Mouse (Mus musculus) midbrain, postnatal 0 days (tissue): ENCODE measurements around the gene Nr4a1. TPM values are rescaled to one million over a fixed set of nuclear protein-coding genes. Genes with fewer than 3 reads are reported as not detected.

Source experiments
- ATAC-seq: fragments of 200-750 bp; cut with Nextera tagmentation; 2 replicates; pipeline ENCODE4 v1.8.0; 2017; ENCODE audit warnings: moderate number of reproducible peaks, mild to moderate bottlenecking, moderate TSS enrichment, moderate library complexity; ENCODE audit not compliant: low FRiP score
- DNase-seq: peaks from one replicate; pipeline ENCODE4 v3.0.0-alpha.2; 2015; ENCODE audit warnings: low spot score
- H3K27ac ChIP-seq: fragments of 300-500 bp; sonication (generic); 2 replicates; pipeline ENCODE4 v1.5.1; 2014; ENCODE audit warnings: low read depth, mild to moderate bottlenecking, low read length, mixed read lengths
- H3K27me3 ChIP-seq: fragments of 300-500 bp; sonication (generic); 2 replicates; pipeline ENCODE4 v1.6.1; 2014; ENCODE audit warnings: low read length, control low read depth, mixed read lengths; ENCODE audit not compliant: insufficient read depth
- H3K36me3 ChIP-seq: fragments of 300-500 bp; sonication (generic); 2 replicates; pipeline ENCODE4 v1.6.1; 2014; ENCODE audit warnings: low read length, control low read depth, mixed read lengths; ENCODE audit not compliant: insufficient read depth
- H3K4me1 ChIP-seq: fragments of 300-500 bp; sonication (generic); 2 replicates; pipeline ENCODE4 v1.6.1; 2014; ENCODE audit warnings: mild to moderate bottlenecking, control low read depth, antibody characterized with exemption, low read length, mixed read lengths; ENCODE audit not compliant: insufficient read depth
- H3K4me2 ChIP-seq: fragments of 300-500 bp; sonication (generic); 2 replicates; pipeline ENCODE4 v1.6.1; 2014; ENCODE audit warnings: low read depth, mild to moderate bottlenecking, low read length, mixed read lengths; ENCODE audit not compliant: poor library complexity, severe bottlenecking
- H3K4me3 ChIP-seq: fragments of 300-500 bp; sonication (generic); 2 replicates; pipeline ENCODE4 v1.5.1; 2014; ENCODE audit warnings: low read depth, mild to moderate bottlenecking, low read length, moderate library complexity
- H3K9ac ChIP-seq: fragments of 300-500 bp; sonication (generic); replicated peaks from 2 replicates; pipeline ENCODE4 v1.6.1; 2014; ENCODE audit warnings: mild to moderate bottlenecking, low read length, moderate library complexity, mixed read lengths; ENCODE audit not compliant: poor library complexity, severe bottlenecking
- H3K9me3 ChIP-seq: fragments of 300-500 bp; sonication (generic); 2 replicates; pipeline ENCODE4 v1.6.1; 2016; ENCODE audit warnings: low read length, control low read depth
- CTCF ChIP-seq: IDR thresholded peaks from 2 replicates; pipeline ENCODE4 v1.5.1; 2016; ENCODE audit warnings: antibody characterized with exemption, mild to moderate bottlenecking
- WGBS: fragments of 180-500 bp; shearing (Covaris S2); extraction: QIAGEN DNeasy Blood & Tissue Kit; methylation state at CpG from one replicate; pipeline ENCODE4 v1.1.7; 2014; 5-methylcytosine and 5-hydroxymethylcytosine counted together
- polyA plus RNA-seq: library from polyadenylated mRNA; unstranded; fragments of >200 nt; fragmentation: Nextera tagmentation; extraction: Ambion mirVana; gene quantifications from 2 replicates; pipeline ENCODE4 v1.2.1, GENCODE M21; 2015
- total RNA-seq: library from RNA; depleted of rRNA; stranded (reverse); fragments of >200 nt; gene quantifications from 2 replicates; pipeline ENCODE4 v1.2.3, GENCODE M21; 2014

Gene Nr4a1
- total and polyA plus RNA-seq, 2 experiments from 2014 or later: 6.9 to 7.7 TPM

DNA sequence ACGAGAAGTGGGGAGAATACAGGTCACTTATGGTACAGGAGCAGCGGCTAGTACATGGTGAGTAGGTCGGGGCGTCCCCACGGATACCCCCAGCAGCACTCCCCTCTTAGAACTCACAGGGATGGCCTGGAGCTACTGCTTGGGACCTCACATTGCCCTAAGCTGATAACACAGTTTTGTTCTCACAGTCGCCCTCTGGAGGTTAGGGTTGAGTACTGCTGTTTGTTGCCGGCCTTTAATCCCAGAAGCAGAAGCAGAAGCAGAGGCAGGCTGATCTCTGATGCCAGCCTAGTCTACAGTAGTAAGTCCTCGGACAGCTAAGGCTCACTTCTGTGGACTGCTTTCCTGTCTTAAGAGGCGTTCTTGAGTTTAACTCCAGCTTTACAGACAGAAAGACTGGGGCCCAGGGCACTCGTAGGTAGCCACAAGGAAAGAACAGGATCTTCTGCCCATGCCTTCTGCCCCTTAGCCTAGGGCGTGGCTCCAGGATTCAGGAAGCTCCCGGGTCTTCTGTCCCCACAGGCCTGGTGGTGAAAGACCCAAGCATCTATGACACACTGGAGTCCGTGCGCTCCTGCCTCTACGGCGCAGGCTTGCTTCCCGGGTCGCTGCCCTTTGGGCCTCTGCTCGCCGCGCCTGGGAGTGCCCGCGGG is 22.9 kb upstream of the Nr4a1 start:
- Histone ChIP-seq H3K4me2 (peak overlapping the region; percentile 41), H3K27me3 (no peaks in the 10 kb centered on the region), H3K4me3 (peak overlapping the region; percentile 17; the same call in 1 of the 2 replicates), H3K27ac (no peak overlapping the region), H3K4me1 (no peaks in the 10 kb centered on the region), H3K9me3 (no peaks in the 10 kb centered on the region), H3K9ac (no peak overlapping the region; the same call in 1 of the 2 replicates), H3K36me3 (no peaks in the 10 kb centered on the region)
- DNase-seq (no peak), ATAC-seq (no peak)
- peak; percentile 56 for TF ChIP-seq CTCF
- WGBS: 90% methylated on average over 23 of the region's 23 CpGs

DNA sequence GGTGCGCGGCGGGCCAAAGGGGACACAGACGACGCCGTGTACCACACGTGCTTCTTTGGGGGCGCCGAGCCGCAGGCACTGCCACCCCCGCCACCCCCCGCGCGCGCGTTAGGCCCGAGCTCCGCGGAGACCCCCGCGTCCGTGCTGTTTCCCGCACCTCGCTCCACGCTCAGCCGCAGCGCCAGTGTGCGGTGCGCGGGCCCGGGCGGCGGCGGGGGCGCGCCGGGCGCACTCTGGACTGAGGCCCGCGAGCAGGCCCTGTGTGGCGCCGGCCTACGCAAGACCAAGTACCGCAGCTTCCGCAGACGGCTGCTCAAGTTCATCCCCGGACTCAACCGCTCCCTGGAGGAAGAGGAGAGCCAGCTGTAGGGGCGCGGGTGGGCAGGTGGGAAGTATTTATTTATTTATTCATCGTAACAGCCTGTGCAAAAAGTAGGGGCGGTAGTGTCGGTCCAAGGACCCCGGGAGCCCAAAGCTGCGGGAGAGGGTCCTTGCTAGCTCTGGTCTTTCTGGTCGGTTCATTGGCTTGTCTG is 22.4 kb upstream of the Nr4a1 start:
- Histone ChIP-seq H3K36me3 (no peaks in the 10 kb centered on the region), H3K4me3 (peak overlapping the region; percentile 17; the same call in 1 of the 2 replicates), H3K27ac (no peak overlapping the region), H3K9me3 (no peaks in the 10 kb centered on the region), H3K27me3 (no peaks in the 10 kb centered on the region), H3K4me1 (no peaks in the 10 kb centered on the region), H3K9ac (no peak overlapping the region; the same call in 1 of the 2 replicates), H3K4me2 (peak overlapping the region; percentile 41)
- DNase-seq (no peak), ATAC-seq (no peak)
- 62% methylated on average over 51 of the region's 56 CpGs for WGBS
- no peak for TF ChIP-seq CTCF

DNA sequence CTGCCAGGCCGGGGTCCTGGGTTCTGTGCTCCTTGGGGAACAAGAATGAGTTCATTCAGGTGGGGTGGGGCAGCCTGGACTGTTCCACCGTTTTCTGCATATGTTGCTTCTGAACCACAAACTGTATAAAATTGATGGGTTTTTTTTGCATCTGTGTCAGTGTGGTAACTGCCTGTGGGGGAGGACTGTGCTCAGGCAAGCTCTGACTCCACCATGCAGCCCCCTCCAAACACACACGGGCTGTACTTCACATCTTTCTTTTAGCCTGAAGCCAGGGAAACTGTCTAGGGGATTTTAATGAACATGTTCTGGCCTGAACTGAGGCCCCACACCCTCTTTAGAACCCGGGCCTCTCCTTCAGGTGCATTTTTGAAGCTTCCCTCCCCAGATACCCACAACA is 21.5 kb upstream of the Nr4a1 start:
- ATAC-seq (no peak), DNase-seq (no peak)
- Histone ChIP-seq H3K4me3 (no peak overlapping the region), H3K36me3 (no peaks in the 10 kb centered on the region), H3K4me2 (no peak overlapping the region), H3K27me3 (no peaks in the 10 kb centered on the region), H3K9me3 (no peaks in the 10 kb centered on the region), H3K27ac (no peak overlapping the region), H3K4me1 (no peaks in the 10 kb centered on the region), H3K9ac (no peak overlapping the region)
- no peak for TF ChIP-seq CTCF
- 78% methylated on average over 4 of the region's 4 CpGs for WGBS

DNA sequence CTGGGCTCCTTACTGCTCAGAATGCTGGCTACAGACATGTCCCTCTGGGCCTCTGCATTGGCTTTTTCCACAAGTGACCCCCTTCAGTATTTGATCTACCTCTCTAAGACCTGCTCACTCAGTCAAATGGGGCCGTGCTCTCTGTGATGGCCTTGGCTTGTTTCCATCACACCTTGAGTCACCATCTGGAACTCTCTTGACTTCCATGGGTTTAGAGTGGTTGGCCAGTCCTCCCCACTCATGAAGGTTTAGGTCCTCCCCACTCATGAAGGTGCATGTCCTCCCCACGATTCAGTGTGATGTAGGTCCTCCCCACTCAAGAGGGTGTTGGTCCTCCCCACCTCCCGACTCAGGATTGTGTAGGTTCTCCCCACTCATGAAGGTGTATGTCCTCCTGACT is 20.9 kb upstream of the Nr4a1 start:
- H3K9me3 ChIP-seq: no peaks in the 10 kb centered on the region
- H3K9ac ChIP-seq: no peak overlapping the region
- no peak overlapping the region for H3K4me2 ChIP-seq
- H3K4me3 ChIP-seq: no peak overlapping the region
- 87% methylated on average over 3 of the region's 3 CpGs for WGBS
- H3K36me3 ChIP-seq: no peaks in the 10 kb centered on the region
- H3K27ac ChIP-seq: no peak overlapping the region
- no peaks in the 10 kb centered on the region for H3K4me1 ChIP-seq
- DNase-seq (no peak), ATAC-seq (no peak)
- TF ChIP-seq CTCF: no peak
- H3K27me3 ChIP-seq: no peaks in the 10 kb centered on the region

DNA sequence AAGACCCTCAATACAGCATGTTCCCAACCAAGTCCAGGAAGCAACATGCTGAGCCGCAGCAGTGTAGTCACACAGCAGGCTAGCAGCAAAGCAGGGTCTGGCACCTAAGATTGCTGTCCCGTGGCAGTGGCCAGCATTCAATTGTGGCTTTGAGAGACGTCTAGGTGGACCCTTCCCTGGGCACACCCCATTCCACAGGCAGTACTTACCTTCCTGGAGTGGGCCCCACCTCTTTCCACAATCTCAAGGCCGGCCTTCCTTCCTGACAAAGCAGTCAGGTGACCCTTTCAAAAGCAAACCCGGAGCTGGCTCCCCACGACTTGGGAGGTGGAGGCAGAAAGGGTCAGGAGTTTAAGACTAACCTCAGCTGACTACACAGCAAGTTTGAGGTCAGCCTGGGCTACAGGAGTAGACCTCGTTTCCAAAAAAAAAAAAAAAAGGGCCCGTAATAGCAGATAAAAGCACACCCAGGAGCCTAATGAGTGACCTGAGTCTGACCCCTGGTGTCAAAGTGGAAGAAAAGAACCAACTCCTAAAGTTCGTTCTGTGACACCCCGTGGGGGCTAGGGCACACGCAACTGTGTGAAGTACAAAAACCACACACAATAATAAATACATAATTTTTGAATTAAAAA is 20.3 kb upstream of the Nr4a1 start:
- H3K4me2 ChIP-seq: no peak overlapping the region

More for the DNA sequence above, 20.3 kb upstream of the Nr4a1 start:
- no peaks in the 10 kb centered on the region for H3K36me3 ChIP-seq
- H3K27me3 ChIP-seq: no peaks in the 10 kb centered on the region
- no peak for ATAC-seq
- no peak overlapping the region for H3K4me3 ChIP-seq
- no peaks in the 10 kb centered on the region for H3K9me3 ChIP-seq
- H3K4me1 ChIP-seq: no peaks in the 10 kb centered on the region
- DNase-seq: no peak
- TF ChIP-seq CTCF: no peak
- WGBS: 36% methylated on average over 11 of the region's 11 CpGs
- no peak overlapping the region for H3K9ac ChIP-seq
- H3K27ac ChIP-seq: no peak overlapping the region
